Mouse (Mus musculus): Measurements from ENCODE around the gene Gm20388.

DNA sequence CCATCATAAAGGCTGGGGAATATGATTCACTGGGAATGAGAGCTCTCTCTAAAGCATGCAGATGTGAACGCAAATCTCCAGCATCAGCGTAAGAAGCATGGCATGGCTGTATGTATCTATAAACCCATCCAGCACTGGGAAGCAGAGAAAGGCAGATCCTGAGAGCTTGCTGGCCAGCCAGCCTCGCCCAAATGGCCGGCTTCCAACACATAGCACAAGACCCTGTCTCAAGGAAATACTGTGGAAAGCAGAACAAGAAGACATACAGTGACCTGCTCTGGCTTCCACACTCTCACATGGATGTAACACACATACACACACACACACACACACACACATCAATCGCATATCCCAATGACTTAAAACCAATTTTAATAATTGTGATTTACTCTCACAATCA lies 4252.6 kb downstream of the Gm20388 start:
- TF ChIP-seq EP300 (IDR thresholded peaks at IDR 0.05; ENCODE audit: low read depth) (no peak), CTCF (IDR thresholded peaks at IDR 0.05; ENCODE audit: low read depth) (no peak)

Data from liver, embryonic 14.5 days (tissue).